Mouse (Mus musculus) liver, embryonic 13.5 days (tissue): ENCODE measurements at regions not wholly inside any gene's neighbourhood (a gene's known extent, or its start where the extent isn't known, plus 50 kb on each side); places are given as distances from the start of the nearest gene placed in this dataset.

ENCODE experiments used
- ATAC-seq: fragments of 200-750 bp; cut with Nextera tagmentation; 2 replicates; pipeline ENCODE4 v1.8.0; 2017; ENCODE audit warnings: low read depth, mild to moderate bottlenecking, moderate number of reproducible peaks, moderate library complexity
- DNase-seq: peaks from one replicate; pipeline ENCODE4 v3.0.0; 2022
- H3K27ac ChIP-seq: fragments of 300-500 bp; sonication (generic); 2 replicates; pipeline ENCODE4 v1.5.1; 2015; ENCODE audit warnings: moderate library complexity, mild to moderate bottlenecking, inconsistent platforms
- H3K27me3 ChIP-seq: fragments of 300-500 bp; sonication (generic); 2 replicates; pipeline ENCODE4 v1.6.1; 2015; ENCODE audit warnings: mild to moderate bottlenecking, inconsistent platforms
- H3K36me3 ChIP-seq: fragments of 300-500 bp; sonication (generic); 2 replicates; pipeline ENCODE4 v1.6.1; 2015; ENCODE audit warnings: mild to moderate bottlenecking, inconsistent platforms
- H3K4me1 ChIP-seq: fragments of 300-500 bp; sonication (generic); replicated peaks from 2 replicates; pipeline ENCODE4 v1.6.1; 2015; ENCODE audit warnings: inconsistent platforms
- H3K4me2 ChIP-seq: fragments of 300-500 bp; sonication (generic); 2 replicates; pipeline ENCODE4 v1.6.1; 2015; ENCODE audit warnings: inconsistent platforms, mild to moderate bottlenecking, moderate library complexity
- H3K4me3 ChIP-seq: fragments of 300-500 bp; sonication (generic); replicated peaks from 2 replicates; pipeline ENCODE4 v1.5.1; 2015; ENCODE audit warnings: mild to moderate bottlenecking, inconsistent platforms
- H3K9ac ChIP-seq: fragments of 300-500 bp; sonication (generic); 2 replicates; pipeline ENCODE4 v1.6.1; 2015; ENCODE audit warnings: mild to moderate bottlenecking, inconsistent platforms
- H3K9me3 ChIP-seq: fragments of 300-500 bp; sonication (generic); replicated peaks from 2 replicates; pipeline ENCODE4 v1.6.1; 2016; ENCODE audit warnings: inconsistent platforms
- WGBS: fragments of 180-500 bp; shearing (Covaris S2); methylation state at CpG from one replicate; pipeline ENCODE4 v1.1.7; 2015; ENCODE audit not compliant: insufficient replicate concordance; 5-methylcytosine and 5-hydroxymethylcytosine counted together

DNA sequence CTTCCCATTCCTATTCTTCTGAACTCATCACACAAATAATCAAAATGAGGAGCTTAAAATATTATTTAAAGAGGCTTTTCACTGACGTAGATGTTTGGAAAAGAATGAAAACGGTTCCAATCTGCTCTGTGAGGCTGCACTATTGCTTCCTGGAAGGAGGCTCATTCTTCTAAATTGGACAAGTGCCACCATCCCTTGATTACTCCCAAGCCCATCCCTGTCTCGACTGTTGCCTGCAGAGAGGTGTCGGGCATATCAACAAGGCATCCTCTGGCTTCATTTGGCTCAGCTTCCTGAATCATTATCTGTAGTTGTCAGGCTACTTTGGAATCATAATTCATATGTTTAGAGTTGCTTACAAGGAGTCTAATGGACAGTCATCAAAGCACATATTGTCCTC, 425.3 kb downstream of the Irx1 start:
- DNase-seq (no peak), ATAC-seq (no peak)
- WGBS, result 43% methylated on average over 4 of the region's 4 CpGs
- H3K9me3 ChIP-seq, result no peaks in the 10 kb centered on the region
- H3K4me3 ChIP-seq, result no peak overlapping the region
- H3K4me2 ChIP-seq, result no peak overlapping the region
- no peaks in the 10 kb centered on the region for H3K36me3 ChIP-seq
- H3K27me3 ChIP-seq, result no peaks in the 10 kb centered on the region
- H3K9ac ChIP-seq, result no peak overlapping the region
- no peaks in the 10 kb centered on the region for H3K4me1 ChIP-seq
- no peak overlapping the region for H3K27ac ChIP-seq

DNA sequence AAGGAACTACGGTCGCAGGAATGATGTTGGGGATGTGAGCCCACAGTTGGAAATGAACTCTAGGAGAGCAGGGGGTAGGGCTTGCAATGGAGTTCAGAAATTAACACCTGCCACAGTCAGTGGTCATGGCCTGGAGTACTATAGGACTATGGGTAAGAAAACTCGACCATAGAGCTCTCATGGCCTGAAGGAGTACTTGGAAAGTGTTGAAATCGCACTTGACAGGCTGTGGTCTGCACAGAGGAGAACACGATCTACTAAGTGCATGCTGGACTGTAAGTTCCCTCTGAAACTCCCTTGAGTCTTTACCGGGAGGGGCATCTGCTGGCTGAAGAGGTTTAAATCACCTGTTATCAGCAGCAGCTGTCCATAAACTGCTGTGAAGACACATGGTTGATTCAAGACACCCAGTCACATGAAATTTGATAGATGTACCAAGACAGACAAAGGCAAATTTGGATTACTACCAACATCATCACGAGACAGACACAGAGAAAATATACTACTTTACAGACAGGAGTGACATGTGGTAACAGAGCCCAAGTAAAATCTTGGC, 430.6 kb downstream of the Irx1 start:
- Histone ChIP-seq H3K27ac (no peak overlapping the region), H3K36me3 (no peaks in the 10 kb centered on the region), H3K9me3 (no peaks in the 10 kb centered on the region), H3K4me2 (no peak overlapping the region), H3K4me3 (no peak overlapping the region), H3K4me1 (no peaks in the 10 kb centered on the region), H3K9ac (no peak overlapping the region), H3K27me3 (no peaks in the 10 kb centered on the region)
- 52% methylated on average over 7 of the region's 7 CpGs for WGBS
- ATAC-seq (no peak), DNase-seq (no peak)

DNA sequence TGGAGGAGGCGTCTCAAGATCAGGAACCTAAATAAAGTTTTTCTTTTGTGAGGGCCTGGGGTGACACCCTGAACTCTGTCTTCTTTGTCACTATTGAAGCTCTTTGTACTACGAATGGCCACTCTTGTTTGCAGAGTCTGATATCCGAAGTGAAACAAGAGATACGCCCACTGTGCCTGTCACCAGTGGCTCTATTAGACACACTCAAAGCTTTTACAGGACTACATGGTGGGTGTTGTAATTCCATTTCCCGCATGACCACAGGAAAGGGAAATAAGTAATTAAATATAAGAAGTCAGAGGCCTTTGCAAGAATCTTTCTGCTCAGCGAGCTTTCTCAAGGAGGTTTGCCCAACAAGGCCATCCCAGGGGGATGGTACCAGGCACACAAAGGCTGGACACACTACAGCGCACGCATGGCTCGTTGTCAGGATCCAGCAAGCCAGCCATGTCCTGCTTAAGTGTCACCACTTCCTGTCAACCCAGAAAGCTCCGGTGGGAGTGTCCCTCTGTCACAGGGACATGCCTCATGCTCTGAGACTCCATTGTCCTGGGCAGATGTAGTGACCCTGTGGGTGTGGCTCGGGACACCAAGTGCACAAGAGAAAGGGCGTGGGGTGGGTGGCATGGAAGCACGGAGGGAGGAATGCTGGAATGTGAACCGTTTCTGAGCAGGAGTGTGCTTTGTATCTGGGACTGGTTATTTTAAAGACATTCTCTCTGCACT, 434.0 kb downstream of the Irx1 start:
- DNase-seq (no peak), ATAC-seq (no peak)
- WGBS, result 46% methylated on average over 14 of the region's 14 CpGs
- H3K9me3 ChIP-seq, result no peaks in the 10 kb centered on the region
- no peaks in the 10 kb centered on the region for H3K36me3 ChIP-seq
- H3K4me1 ChIP-seq, result no peaks in the 10 kb centered on the region
- no peaks in the 10 kb centered on the region for H3K27me3 ChIP-seq
- H3K4me3 ChIP-seq, result no peak overlapping the region
- H3K27ac ChIP-seq, result no peak overlapping the region
- H3K9ac ChIP-seq, result no peak overlapping the region
- H3K4me2 ChIP-seq, result no peak overlapping the region

DNA sequence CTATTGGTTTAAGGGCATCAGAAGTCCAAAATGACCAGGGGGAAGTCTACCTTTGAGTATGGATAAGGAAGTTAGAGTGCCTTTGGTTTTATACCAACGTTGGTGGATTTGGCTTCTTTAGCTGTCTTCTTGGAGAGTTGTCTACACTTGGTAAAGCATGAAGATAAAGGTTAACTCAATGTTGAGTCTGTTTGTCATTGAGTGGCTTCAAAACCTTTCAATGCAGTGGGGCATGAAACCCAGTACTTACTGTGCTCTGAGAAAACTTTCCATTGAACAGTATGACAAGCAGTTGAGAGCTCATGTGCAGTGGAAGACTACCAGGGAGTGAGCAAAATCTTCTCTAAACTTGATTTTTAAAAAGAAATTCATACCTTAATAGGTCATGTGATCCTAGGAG, 445.7 kb downstream of the Irx1 start:
- H3K27me3 ChIP-seq, result no peaks in the 10 kb centered on the region
- WGBS, result 61% methylated on average over 1 of the region's 1 CpGs
- no peak overlapping the region for H3K9ac ChIP-seq
- no peaks in the 10 kb centered on the region; the same call in 1 of the 2 replicates for H3K9me3 ChIP-seq
- no peak overlapping the region for H3K4me3 ChIP-seq
- no peaks in the 10 kb centered on the region for H3K36me3 ChIP-seq
- ATAC-seq (no peak), DNase-seq (no peak)
- no peak overlapping the region for H3K27ac ChIP-seq
- H3K4me1 ChIP-seq, result no peaks in the 10 kb centered on the region
- H3K4me2 ChIP-seq, result no peak overlapping the region

GRCm38 (mm10) chr13:71513204-71513603, 450.3 kb downstream of the Irx1 start:
- H3K4me1 ChIP-seq, result no peaks in the 10 kb centered on the region
- no peaks in the 10 kb centered on the region for H3K27me3 ChIP-seq
- WGBS, result 48% methylated on average over 6 of the region's 6 CpGs
- no peak overlapping the region for H3K4me2 ChIP-seq
- H3K9ac ChIP-seq, result no peak overlapping the region
- H3K9me3 ChIP-seq, result no peaks in the 10 kb centered on the region; the same call in 1 of the 2 replicates
- no peaks in the 10 kb centered on the region for H3K36me3 ChIP-seq
- H3K27ac ChIP-seq, result no peak overlapping the region
- DNase-seq (no peak), ATAC-seq (no peak)
- H3K4me3 ChIP-seq, result no peak overlapping the region

DNA sequence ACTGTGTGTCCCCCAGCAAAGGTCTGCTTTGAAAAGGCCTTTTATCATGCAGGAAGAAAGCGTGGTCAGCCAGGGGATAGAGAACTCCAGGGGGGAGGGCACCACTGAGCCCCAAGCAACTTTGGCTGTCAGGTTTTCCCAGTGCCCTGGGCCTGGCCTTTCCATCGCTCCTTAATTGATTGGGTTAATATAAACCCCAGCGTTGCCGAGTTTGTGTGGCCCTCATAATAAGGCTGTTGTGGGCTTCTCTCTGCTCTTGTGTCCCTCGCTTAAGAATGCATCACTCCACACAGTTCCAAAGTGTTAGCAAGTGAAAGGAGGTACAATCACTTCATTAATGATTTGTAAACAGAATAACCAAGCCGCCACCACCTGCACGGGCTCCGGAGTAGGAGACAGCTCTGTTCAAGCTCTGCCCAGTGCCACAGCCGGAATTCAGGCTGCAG, 455.5 kb downstream of the Irx1 start:
- H3K4me2 ChIP-seq, result no peak overlapping the region
- H3K4me1 ChIP-seq, result no peaks in the 10 kb centered on the region
- H3K27me3 ChIP-seq, result no peaks in the 10 kb centered on the region
- H3K9ac ChIP-seq, result no peak overlapping the region
- WGBS, result 19% methylated on average over 9 of the region's 9 CpGs
- H3K4me3 ChIP-seq, result no peak overlapping the region
- no peak for ATAC-seq
- no peak for DNase-seq
- H3K27ac ChIP-seq, result no peak overlapping the region
- H3K36me3 ChIP-seq, result no peaks in the 10 kb centered on the region
- no peaks in the 10 kb centered on the region for H3K9me3 ChIP-seq

- DNase-seq, result no peak
- H3K27me3 ChIP-seq, result no peaks in the 10 kb centered on the region
- H3K4me1 ChIP-seq, result no peaks in the 10 kb centered on the region
- H3K27ac ChIP-seq, result no peak overlapping the region
- no peaks in the 10 kb centered on the region for H3K36me3 ChIP-seq
- no peak overlapping the region for H3K9ac ChIP-seq
- ATAC-seq, result no peak
- WGBS, result 20% methylated on average over 10 of the region's 10 CpGs
- H3K4me3 ChIP-seq, result no peak overlapping the region
- no peaks in the 10 kb centered on the region for H3K9me3 ChIP-seq
- H3K4me2 ChIP-seq, result no peak overlapping the region
Measured at GRCm38 (mm10) chr13:71507421-71507931, 456.0 kb downstream of the Irx1 start.

GRCm38 (mm10) chr13:71506777-71507176, 456.7 kb downstream of the Irx1 start:
- WGBS, result 19% methylated on average over 7 of the region's 7 CpGs
- Histone ChIP-seq H3K27ac (no peak overlapping the region), H3K4me3 (no peak overlapping the region), H3K9ac (no peak overlapping the region), H3K9me3 (no peaks in the 10 kb centered on the region), H3K4me1 (no peaks in the 10 kb centered on the region), H3K36me3 (no peaks in the 10 kb centered on the region), H3K4me2 (no peak overlapping the region), H3K27me3 (no peaks in the 10 kb centered on the region)
- DNase-seq (no peak), ATAC-seq (no peak)

DNA sequence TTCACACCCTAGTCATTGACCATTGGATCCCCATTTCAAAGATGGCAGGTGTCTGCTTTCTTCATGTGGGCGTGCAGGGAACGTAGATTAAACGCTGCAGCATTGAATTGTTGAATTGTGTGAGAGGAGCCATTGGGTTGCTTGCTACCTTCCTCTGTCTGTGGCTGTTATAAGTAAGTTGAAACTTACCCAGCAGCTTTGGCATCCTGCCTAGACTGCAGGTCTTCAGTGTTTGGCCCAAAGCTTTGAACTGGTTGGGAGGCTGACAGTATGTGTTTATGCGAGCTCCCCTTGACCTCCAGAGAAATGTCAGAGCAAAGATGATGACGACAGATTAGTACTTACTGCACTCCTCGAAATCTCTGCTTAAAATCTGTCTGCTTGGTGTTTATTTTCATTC, 473.8 kb downstream of the Irx1 start:
- no peak overlapping the region for H3K27ac ChIP-seq
- ATAC-seq (no peak), DNase-seq (no peak)
- WGBS, result 60% methylated on average over 6 of the region's 6 CpGs
- H3K9ac ChIP-seq, result no peak overlapping the region
- H3K4me2 ChIP-seq, result no peak overlapping the region
- H3K4me1 ChIP-seq, result no peaks in the 10 kb centered on the region
- no peaks in the 10 kb centered on the region for H3K27me3 ChIP-seq
- H3K9me3 ChIP-seq, result no peaks in the 10 kb centered on the region
- H3K4me3 ChIP-seq, result no peak overlapping the region
- no peaks in the 10 kb centered on the region for H3K36me3 ChIP-seq

- no peaks in the 10 kb centered on the region for H3K4me1 ChIP-seq
- H3K9me3 ChIP-seq, result no peaks in the 10 kb centered on the region
- H3K4me2 ChIP-seq, result no peak overlapping the region
- no peaks in the 10 kb centered on the region for H3K36me3 ChIP-seq
- ATAC-seq (no peak), DNase-seq (no peak)
- H3K9ac ChIP-seq, result no peak overlapping the region
- H3K4me3 ChIP-seq, result no peak overlapping the region
- H3K27ac ChIP-seq, result no peak overlapping the region
- no peaks in the 10 kb centered on the region for H3K27me3 ChIP-seq
Measured at GRCm38 (mm10) chr13:71481205-71481604, 482.3 kb downstream of the Irx1 start.

DNA sequence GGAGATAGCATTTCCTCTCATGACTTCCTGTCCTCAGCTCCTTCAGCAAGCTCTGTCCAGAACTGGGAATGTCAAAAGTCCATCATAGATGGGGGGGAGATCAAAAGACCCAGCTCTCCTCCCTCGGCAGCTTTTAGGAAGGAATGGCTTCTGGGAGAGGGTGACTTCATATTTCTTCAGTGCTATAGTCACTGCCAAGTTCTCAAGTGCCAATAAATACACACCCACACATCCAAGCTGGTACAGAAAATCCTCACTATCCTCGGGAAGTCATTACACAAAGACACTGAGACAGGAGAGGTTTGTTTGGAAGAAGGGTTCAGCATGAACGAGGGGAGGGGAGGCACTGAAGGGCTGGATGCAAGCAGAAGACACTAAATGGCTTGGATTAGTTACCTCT, 502.0 kb downstream of the Irx1 start:
- Histone ChIP-seq H3K4me2 (no peak overlapping the region), H3K4me3 (no peak overlapping the region), H3K4me1 (no peaks in the 10 kb centered on the region), H3K9me3 (no peaks in the 10 kb centered on the region), H3K27ac (no peak overlapping the region), H3K27me3 (peaks cover 4% of the 10 kb centered on the region; the same call in 1 of the 2 replicates), H3K9ac (no peak overlapping the region), H3K36me3 (no peaks in the 10 kb centered on the region)
- ATAC-seq, result no peak
- DNase-seq, result no peak
- 38% methylated on average over 3 of the region's 3 CpGs for WGBS

- Histone ChIP-seq H3K4me1 (no peaks in the 10 kb centered on the region), H3K9ac (no peak overlapping the region), H3K27ac (no peak overlapping the region), H3K4me3 (no peak overlapping the region), H3K36me3 (no peaks in the 10 kb centered on the region), H3K9me3 (no peaks in the 10 kb centered on the region), H3K4me2 (no peak overlapping the region), H3K27me3 (peaks cover 4% of the 10 kb centered on the region; the same call in 1 of the 2 replicates)
- ATAC-seq, result no peak
- DNase-seq, result no peak
- 60% methylated on average over 2 of the region's 2 CpGs for WGBS
Measured at GRCm38 (mm10) chr13:71460607-71461006, 502.9 kb downstream of the Irx1 start.
